Mouse (Mus musculus) stomach, postnatal 0 days (tissue): ENCODE measurements at regions not wholly inside any gene's neighbourhood (a gene's known extent, or its start where the extent isn't known, plus 50 kb on each side); places are given as distances from the start of the nearest gene placed in this dataset.
A peak's percentile ranks its signal among the peaks of the same experiment; 100 is the strongest.

Source experiments
- ATAC-seq: fragments of 200-750 bp; cut with Nextera tagmentation; 2 replicates; pipeline ENCODE4 v1.8.0; 2017; ENCODE audit not compliant: low FRiP score, low TSS enrichment
- DNase-seq: peaks from one replicate; pipeline ENCODE4 v3.0.0-alpha.2; 2016; ENCODE audit warnings: low spot score
- H3K27ac ChIP-seq: fragments of 300-500 bp; sonication (generic); replicated peaks from 2 replicates; pipeline ENCODE4 v1.5.1; 2014; ENCODE audit warnings: mild to moderate bottlenecking, control low read depth
- H3K27me3 ChIP-seq: fragments of 300-500 bp; sonication (generic); 2 replicates; pipeline ENCODE4 v1.6.1; 2014; ENCODE audit warnings: low read length; ENCODE audit not compliant: control insufficient read depth, insufficient read depth
- H3K36me3 ChIP-seq: fragments of 300-500 bp; sonication (generic); 2 replicates; pipeline ENCODE4 v1.6.1; 2014; ENCODE audit warnings: low read length, mixed read lengths; ENCODE audit not compliant: control insufficient read depth, insufficient read depth
- H3K4me1 ChIP-seq: fragments of 300-500 bp; sonication (generic); replicated peaks from 2 replicates; pipeline ENCODE4 v1.6.1; 2014; ENCODE audit warnings: antibody characterized with exemption; ENCODE audit not compliant: control insufficient read depth, insufficient read depth
- H3K4me2 ChIP-seq: fragments of 300-500 bp; sonication (generic); replicated peaks from 2 replicates; pipeline ENCODE4 v1.6.1; 2014; ENCODE audit warnings: low read depth, mild to moderate bottlenecking, control low read depth, moderate library complexity
- H3K4me3 ChIP-seq: fragments of 300-500 bp; sonication (generic); 2 replicates; pipeline ENCODE4 v1.5.1; 2014; ENCODE audit warnings: low read depth, low read length, control low read depth
- H3K9ac ChIP-seq: fragments of 300-500 bp; sonication (generic); 2 replicates; pipeline ENCODE4 v1.6.1; 2014; ENCODE audit warnings: mild to moderate bottlenecking, low read length, control low read depth, mixed read lengths
- H3K9me3 ChIP-seq: fragments of 300-500 bp; sonication (generic); 2 replicates; pipeline ENCODE4 v1.6.1; 2016; ENCODE audit warnings: low read length; ENCODE audit not compliant: control insufficient read depth
- CTCF ChIP-seq: IDR thresholded peaks from 2 replicates; pipeline ENCODE4 v1.5.1; 2016; ENCODE audit warnings: antibody characterized with exemption, low read depth, mild to moderate bottlenecking, moderate library complexity
- EP300 ChIP-seq: optimal IDR thresholded peaks from 2 replicates; pipeline ENCODE3; 2016; ENCODE audit warnings: antibody characterized with exemption
- WGBS: fragments of 180-500 bp; shearing (Covaris S2); extraction: QIAGEN DNeasy Blood & Tissue Kit; methylation state at CpG from one replicate; pipeline ENCODE4 v1.1.7; 2014; 5-methylcytosine and 5-hydroxymethylcytosine counted together

GRCm38 (mm10) chr4:35417866-35418265, 191.9 kb upstream of the C9orf72 start:
- DNase-seq (peak; percentile 43), ATAC-seq (no peak)
- WGBS = 54% methylated on average over 3 of the region's 3 CpGs
- Histone ChIP-seq H3K27me3 (no peaks in the 10 kb centered on the region), H3K4me2 (no peak overlapping the region), H3K4me3 (no peak overlapping the region), H3K36me3 (no peaks in the 10 kb centered on the region), H3K9me3 (no peaks in the 10 kb centered on the region), H3K4me1 (no peaks in the 10 kb centered on the region), H3K27ac (no peak overlapping the region), H3K9ac (no peak overlapping the region)
- TF ChIP-seq EP300 (no peak), CTCF (peak; percentile 75)

GRCm38 (mm10) chr4:35413488-35413887, 187.5 kb upstream of the C9orf72 start:
- Histone ChIP-seq H3K4me2 (no peak overlapping the region), H3K27ac (no peak overlapping the region), H3K9ac (no peak overlapping the region), H3K27me3 (no peaks in the 10 kb centered on the region), H3K9me3 (no peaks in the 10 kb centered on the region), H3K4me3 (no peak overlapping the region), H3K36me3 (no peaks in the 10 kb centered on the region), H3K4me1 (no peaks in the 10 kb centered on the region)
- no peak for DNase-seq
- 71% methylated on average over 3 of the region's 3 CpGs for WGBS
- TF ChIP-seq CTCF = no peak
- no peak for TF ChIP-seq EP300
- no peak for ATAC-seq

GRCm38 (mm10) chr4:35405301-35406006, 179.5 kb upstream of the C9orf72 start:
- no peak for ATAC-seq
- no peaks in the 10 kb centered on the region for H3K9me3 ChIP-seq
- WGBS = 74% methylated on average over 7 of the region's 7 CpGs
- H3K4me3 ChIP-seq = no peak overlapping the region
- H3K27me3 ChIP-seq = no peaks in the 10 kb centered on the region
- TF ChIP-seq CTCF (no peak), EP300 (no peak)
- no peaks in the 10 kb centered on the region for H3K4me1 ChIP-seq
- H3K27ac ChIP-seq = no peak overlapping the region
- no peak overlapping the region for H3K9ac ChIP-seq
- H3K36me3 ChIP-seq = no peaks in the 10 kb centered on the region
- no peak overlapping the region for H3K4me2 ChIP-seq
- no peak for DNase-seq

- Histone ChIP-seq H3K27me3 (no peaks in the 10 kb centered on the region), H3K4me3 (no peak overlapping the region), H3K9me3 (no peaks in the 10 kb centered on the region), H3K4me2 (no peak overlapping the region), H3K27ac (no peak overlapping the region), H3K4me1 (no peaks in the 10 kb centered on the region), H3K36me3 (no peaks in the 10 kb centered on the region), H3K9ac (no peak overlapping the region)
- DNase-seq (no peak), ATAC-seq (no peak)
- whole genome bisulfite sequencing = 72% methylated on average over 2 of the region's 2 CpGs
- TF ChIP-seq EP300 (no peak), CTCF (no peak)
These were observed 178.1 kb upstream of the C9orf72 start for GRCm38 (mm10) chr4:35404068-35404467.

- no peaks in the 10 kb centered on the region for H3K36me3 ChIP-seq
- no peak overlapping the region for H3K27ac ChIP-seq
- no peaks in the 10 kb centered on the region for H3K9me3 ChIP-seq
- no peak overlapping the region for H3K9ac ChIP-seq
- ATAC-seq = no peak
- no peak for DNase-seq
- 38% methylated on average over 6 of the region's 6 CpGs for WGBS
- no peaks in the 10 kb centered on the region for H3K4me1 ChIP-seq
- no peaks in the 10 kb centered on the region for H3K27me3 ChIP-seq
- H3K4me2 ChIP-seq = no peak overlapping the region
- TF ChIP-seq EP300 (no peak), CTCF (no peak)
- no peak overlapping the region for H3K4me3 ChIP-seq
These were observed 177.6 kb upstream of the C9orf72 start for GRCm38 (mm10) chr4:35403594-35403993.

GRCm38 (mm10) chr4:35402376-35403133, 176.6 kb upstream of the C9orf72 start:
- WGBS = 74% methylated on average over 9 of the region's 9 CpGs
- TF ChIP-seq EP300 (no peak), CTCF (no peak)
- no peak for ATAC-seq

More at GRCm38 (mm10) chr4:35402376-35403133, 176.6 kb upstream of the C9orf72 start:
- DNase-seq = no peak
- Histone ChIP-seq H3K4me1 (no peaks in the 10 kb centered on the region), H3K9ac (no peak overlapping the region), H3K27ac (no peak overlapping the region), H3K27me3 (no peaks in the 10 kb centered on the region), H3K36me3 (no peaks in the 10 kb centered on the region), H3K4me2 (no peak overlapping the region), H3K9me3 (no peaks in the 10 kb centered on the region), H3K4me3 (no peak overlapping the region)
